Comparison of ENCODE assay signal across 8 mouse cellular contexts in genomic region chr6:94701071-94701470, GRCm38 (mm10). TPM values are rescaled to one million over a fixed set of nuclear protein-coding genes. Genes with fewer than 3 reads are reported as not detected.
DNase-seq lines count a peak whose midpoint lies in the region; ATAC-seq and TF ChIP-seq lines count a peak whose summit lies in the region.

No protein-coding gene starts in this region.

- H3K4me1 ChIP-seq in heart, embryonic 14.5 days (ENCODE audit: control insufficient read depth in 2 of 2, insufficient read depth in 2 of 2, low read length in 2 of 2) = peaks cover 5 to 29% of the 10 kb centered on the region in 2 experiments; a peak in 3 of 4 replicates
- peaks cover 37% of the 10 kb centered on the region for H3K4me1 ChIP-seq in hindbrain, embryonic 12.5 days
- peaks cover 29% of the 10 kb centered on the region for H3K4me1 ChIP-seq in lung, embryonic 16.5 days (replicated peaks; ENCODE audit: control insufficient read depth, insufficient read depth, low read length)

- peak overlapping the region; percentile 63 for H3K9ac ChIP-seq in heart, embryonic 14.5 days (ENCODE audit: low read length)
- H3K9ac ChIP-seq in hindbrain, embryonic 12.5 days = peak overlapping the region; percentile 38; the same call in 1 of the 2 replicates
- peak overlapping the region; percentile 27 for H3K9ac ChIP-seq in lung, embryonic 16.5 days (ENCODE audit: low read length)

- DNase-seq in heart, adult 11 months = no peak
- peak; percentile 46 for DNase-seq in brain, embryonic 14.5 days (ENCODE audit: low read depth)
- no peak for DNase-seq in frontal cortex, postnatal 14 days (ENCODE audit: low spot score in 2 of 2)
- no peak for DNase-seq in natural killer cell, adult 2 months (ENCODE audit: low spot score in 2 of 2)
- no peak for DNase-seq in layer of hippocampus, postnatal 25 days (ENCODE audit: extremely low spot score in 1 of 2, low spot score in 1 of 2)

- 2% methylated on average over 18 of the region's 18 CpGs for WGBS in heart, embryonic 14.5 days
- 4% methylated on average over 18 of the region's 18 CpGs for WGBS in hindbrain, embryonic 12.5 days
- WGBS in lung, embryonic 16.5 days = 2% methylated on average over 18 of the region's 18 CpGs

- no peak for ATAC-seq in heart, embryonic 14.5 days (ENCODE audit: insufficient number of reproducible peaks, insufficient read depth, low FRiP score, low read depth)
- no peak for ATAC-seq in hindbrain, embryonic 12.5 days (ENCODE audit: low FRiP score)
- ATAC-seq in lung, embryonic 16.5 days (ENCODE audit: low read depth) = no peak

- peak; percentile 27; the same call in 1 of the 2 replicates for TF ChIP-seq CTCF in brain, embryonic 14.5 days (IDR thresholded peaks at IDR 0.05; ENCODE audit: borderline replicate concordance, extremely low read depth, insufficient read depth, insufficient read length)

- peak overlapping the region; percentile 82 to 90 for H3K27ac ChIP-seq in heart, embryonic 14.5 days (replicated peaks in 1 of 2; ENCODE audit: control insufficient read depth in 1 of 2, insufficient read depth in 1 of 2, low read depth in 2 of 2, low read length in 2 of 2)
- peak overlapping the region; percentile 40; the same call in 1 of the 2 replicates for H3K27ac ChIP-seq in hindbrain, embryonic 12.5 days
- H3K27ac ChIP-seq in lung, embryonic 16.5 days (ENCODE audit: low read length) = peak overlapping the region; percentile 73

- no peaks in the 10 kb centered on the region for H3K9me3 ChIP-seq in heart, embryonic 14.5 days (ENCODE audit: control insufficient read depth, low read length)
- H3K9me3 ChIP-seq in hindbrain, embryonic 12.5 days (replicated peaks) = no peaks in the 10 kb centered on the region
- H3K9me3 ChIP-seq in lung, embryonic 16.5 days (ENCODE audit: control insufficient read depth, low read length) = no peaks in the 10 kb centered on the region

- no peak for TF ChIP-seq POLR2A in brain, embryonic 14.5 days (IDR thresholded peaks at IDR 0.05; ENCODE audit: borderline replicate concordance, extremely low read depth, insufficient read depth, insufficient read length, poor library complexity, severe bottlenecking)

- H3K4me3 ChIP-seq in heart, embryonic 14.5 days (ENCODE audit: control insufficient read depth in 1 of 2, insufficient read depth in 1 of 2, low read depth in 1 of 2, low read length in 2 of 2) = peak overlapping the region; percentile 43 to 77
- H3K4me3 ChIP-seq in hindbrain, embryonic 12.5 days = peak overlapping the region; percentile 98
- H3K4me3 ChIP-seq in lung, embryonic 16.5 days (ENCODE audit: low read length) = peak overlapping the region; percentile 86

- no peaks in the 10 kb centered on the region for H3K27me3 ChIP-seq in heart, embryonic 14.5 days (ENCODE audit: control insufficient read depth, insufficient read depth, low read length)
- no peaks in the 10 kb centered on the region for H3K27me3 ChIP-seq in hindbrain, embryonic 12.5 days
- H3K27me3 ChIP-seq in lung, embryonic 16.5 days (ENCODE audit: control insufficient read depth, insufficient read depth, low read depth, low read length) = no peaks in the 10 kb centered on the region

- H3K36me3 ChIP-seq in heart, embryonic 14.5 days (ENCODE audit: control insufficient read depth, insufficient read depth, low read length) = no peaks in the 10 kb centered on the region
- no peaks in the 10 kb centered on the region for H3K36me3 ChIP-seq in hindbrain, embryonic 12.5 days
- no peaks in the 10 kb centered on the region for H3K36me3 ChIP-seq in lung, embryonic 16.5 days (ENCODE audit: control insufficient read depth, insufficient read depth, low read length)

- H3K4me2 ChIP-seq in heart, embryonic 14.5 days (ENCODE audit: low read length) = peak overlapping the region; percentile 86
- peak overlapping the region; percentile 94 for H3K4me2 ChIP-seq in hindbrain, embryonic 12.5 days (replicated peaks)
- peak overlapping the region; percentile 97 for H3K4me2 ChIP-seq in lung, embryonic 16.5 days (ENCODE audit: low read depth, low read length)

RNA-seq across cellular contexts. Expression of gene Lrig1, which starts 1.1 kb away (rescaled TPM):
- 15.2 and 18.4 TPM in 2 replicates for polyA plus RNA-seq in heart, embryonic 14.5 days (2014; fragmentation: Nextera tagmentation; extraction: Ambion mirVana)
- 27.4 and 39.1 TPM in 2 replicates for polyA plus RNA-seq in brain, embryonic 14.5 days (2012; rRNA removed)
- 23.9 and 24.3 TPM in 2 replicates for polyA plus RNA-seq in hindbrain, embryonic 12.5 days (2016; fragmentation: Nextera tagmentation; extraction: Ambion mirVana)
- polyA plus RNA-seq in lung, embryonic 16.5 days (2015; fragmentation: Nextera tagmentation; extraction: Ambion mirVana) = 7.7 and 9.7 TPM in 2 replicates
- total RNA-seq in layer of hippocampus, postnatal 25 days (2021) = 10 to 100 TPM; 28.0 to 30.5 TPM
